Mouse (Mus musculus) heart, postnatal 14 days (tissue): ENCODE results near the gene Gm11020. TPM values are rescaled to one million over a fixed set of nuclear protein-coding genes. Genes with fewer than 3 reads are reported as not detected.

Experiments
- total RNA-seq, 2 experiments: library from RNA; stranded (reverse); gene quantifications; 2 replicates each; pipeline ENCODE4 v1.2.3; 2021

The Gm11020 gene
- total RNA-seq, 2 experiments from 2014 or later = not detected

Other genes with a start within 250 kb of the Gm11020 start
- gene Cdh5, start 219.9 kb upstream of the Gm11020 start, total RNA-seq = 100 to 1,000 TPM; 234 to 242 TPM
- 1 to 10 TPM; 1.1 to 2.0 TPM for gene Bean1, start 151.1 kb upstream of the Gm11020 start, total RNA-seq
- 1 to 10 TPM; 6.3 to 7.8 TPM for gene Tk2, start 73.0 kb upstream of the Gm11020 start, total RNA-seq
- 1 to 10 TPM; 5.4 to 7.5 TPM for gene Cklf, start 70.7 kb upstream of the Gm11020 start, total RNA-seq
- gene Cmtm2a, start 28.4 kb upstream of the Gm11020 start, total RNA-seq = not detected
- not detected for gene Gm45711, start 11.5 kb upstream of the Gm11020 start, total RNA-seq
- not detected for gene Cmtm1, start 11.4 kb upstream of the Gm11020 start, total RNA-seq
- gene Cmtm2b, start 663 bp downstream of the Gm11020 start, total RNA-seq = not detected
- gene Cmtm3, start 17.8 kb downstream of the Gm11020 start, total RNA-seq = 10 to 100 TPM; 31.4 to 31.5 TPM
- 10 to 100 TPM; 12.1 to 13.6 TPM for gene Cmtm4, start 74.2 kb downstream of the Gm11020 start, total RNA-seq
- 100 to 1,000 TPM; 101 to 110 TPM for gene Dync1li2, start 121.5 kb downstream of the Gm11020 start, total RNA-seq
- gene Terb1, start 188.3 kb downstream of the Gm11020 start, total RNA-seq = not detected
- 10 to 100 TPM; 28.3 to 30.0 TPM for gene Nae1, start 213.1 kb downstream of the Gm11020 start, total RNA-seq
- 1 to 10 TPM; 4.8 to 4.9 TPM for gene Car7, start 213.1 kb downstream of the Gm11020 start, total RNA-seq